Mouse (Mus musculus): ENCODE measurements around the gene Aox3. TPM values are rescaled to one million over a fixed set of nuclear protein-coding genes. Genes with fewer than 3 reads are reported as not detected.

Aox3 gene
- total RNA-seq (2021) = 1 to 10 TPM; 2.1 to 2.4 TPM

GRCm38 (mm10) chr1:58112880-58113279, at the start of gene Aox3:
TSS of gene Aox3 (plus strand) at chr1:58113130.
- intact Hi-C loops (cut with DNase I) = no loop called here
- peak; percentile 67 to 89 for DNase-seq (ENCODE audit: extremely low spot score in 1 of 2, low spot score in 2 of 2)

- DNase-seq (ENCODE audit: extremely low spot score in 1 of 2, low spot score in 2 of 2) = no peak
- intact Hi-C loops (cut with DNase I) = no loop called here
These were observed 47.8 kb upstream of the Aox3 start for GRCm38 (mm10) chr1:58065151-58065550.

- intact Hi-C loops (cut with DNase I) = no loop called here
- peak in 1 of 2 experiments; percentile 31 for DNase-seq (ENCODE audit: extremely low spot score in 1 of 2, low spot score in 2 of 2)
These were observed 47.3 kb upstream of the Aox3 start for GRCm38 (mm10) chr1:58065606-58066005.

- no peak for DNase-seq (ENCODE audit: extremely low spot score in 1 of 2, low spot score in 2 of 2)
- intact Hi-C loops (cut with DNase I) = no loop called here
These were observed 43.7 kb upstream of the Aox3 start for GRCm38 (mm10) chr1:58069181-58069580.

GRCm38 (mm10) chr1:58070091-58070490, 42.8 kb upstream of the Aox3 start:
- intact Hi-C loops (cut with DNase I) = no loop called here
- DNase-seq (ENCODE audit: extremely low spot score in 1 of 2, low spot score in 2 of 2) = peak in 1 of 2 experiments; percentile 38

GRCm38 (mm10) chr1:58071006-58071405, 41.9 kb upstream of the Aox3 start:
- intact Hi-C loops (cut with DNase I) = no loop called here
- no peak for DNase-seq (ENCODE audit: extremely low spot score in 1 of 2, low spot score in 2 of 2)

- intact Hi-C loops (cut with DNase I) = no loop called here
- DNase-seq (ENCODE audit: extremely low spot score in 1 of 2, low spot score in 2 of 2) = no peak
These were observed 41.4 kb upstream of the Aox3 start for GRCm38 (mm10) chr1:58071509-58071908.

- intact Hi-C loops (cut with DNase I) = no loop called here
These were observed 40.5 kb upstream of the Aox3 start for GRCm38 (mm10) chr1:58072416-58072815.

GRCm38 (mm10) chr1:58072991-58073730, 39.8 kb upstream of the Aox3 start:
- intact Hi-C loops (cut with DNase I) = no loop called here
- DNase-seq (ENCODE audit: extremely low spot score in 1 of 2, low spot score in 2 of 2) = no peak

More at GRCm38 (mm10) chr1:58072416-58072815, 40.5 kb upstream of the Aox3 start:
- DNase-seq (ENCODE audit: extremely low spot score in 1 of 2, low spot score in 2 of 2) = no peak

- intact Hi-C loops (cut with DNase I) = no loop called here
These were observed 38.7 kb upstream of the Aox3 start for GRCm38 (mm10) chr1:58074266-58074665.

GRCm38 (mm10) chr1:58077882-58078281, 35.0 kb upstream of the Aox3 start:
- no peak for DNase-seq (ENCODE audit: extremely low spot score in 1 of 2, low spot score in 2 of 2)
- intact Hi-C loops (cut with DNase I) = no loop called here

More at GRCm38 (mm10) chr1:58074266-58074665, 38.7 kb upstream of the Aox3 start:
- no peak for DNase-seq (ENCODE audit: extremely low spot score in 1 of 2, low spot score in 2 of 2)

GRCm38 (mm10) chr1:58078390-58078789, 34.5 kb upstream of the Aox3 start:
- intact Hi-C loops (cut with DNase I) = no loop called here
- DNase-seq (ENCODE audit: extremely low spot score in 1 of 2, low spot score in 2 of 2) = no peak

GRCm38 (mm10) chr1:58079689-58080088, 33.2 kb upstream of the Aox3 start:
- intact Hi-C loops (cut with DNase I) = no loop called here
- DNase-seq (ENCODE audit: extremely low spot score in 1 of 2, low spot score in 2 of 2) = no peak

- no peak for DNase-seq (ENCODE audit: extremely low spot score in 1 of 2, low spot score in 2 of 2)
- intact Hi-C loops (cut with DNase I) = no loop called here
These were observed 32.5 kb upstream of the Aox3 start for GRCm38 (mm10) chr1:58080446-58080845.

- DNase-seq (ENCODE audit: extremely low spot score in 1 of 2, low spot score in 2 of 2) = no peak
- intact Hi-C loops (cut with DNase I) = no loop called here
These were observed 31.6 kb upstream of the Aox3 start for GRCm38 (mm10) chr1:58081356-58081755.

- DNase-seq (ENCODE audit: extremely low spot score in 1 of 2, low spot score in 2 of 2) = no peak
- intact Hi-C loops (cut with DNase I) = no loop called here
These were observed 23.6 kb upstream of the Aox3 start for GRCm38 (mm10) chr1:58089316-58089715.

- DNase-seq (ENCODE audit: extremely low spot score in 1 of 2, low spot score in 2 of 2) = no peak
These were observed 22.7 kb upstream of the Aox3 start for GRCm38 (mm10) chr1:58090191-58090590.

GRCm38 (mm10) chr1:58091213-58091612, 21.7 kb upstream of the Aox3 start:
- intact Hi-C loops (cut with DNase I) = no loop called here
- DNase-seq (ENCODE audit: extremely low spot score in 1 of 2, low spot score in 2 of 2) = no peak

More at GRCm38 (mm10) chr1:58090191-58090590, 22.7 kb upstream of the Aox3 start:
- intact Hi-C loops (cut with DNase I) = no loop called here

GRCm38 (mm10) chr1:58091992-58092560, 20.9 kb upstream of the Aox3 start:
- DNase-seq (ENCODE audit: extremely low spot score in 1 of 2, low spot score in 2 of 2) = no peak
- intact Hi-C loops (cut with DNase I) = no loop called here

GRCm38 (mm10) chr1:58097338-58097737, 15.6 kb upstream of the Aox3 start:
- no peak for DNase-seq (ENCODE audit: extremely low spot score in 1 of 2, low spot score in 2 of 2)
- intact Hi-C loops (cut with DNase I) = no loop called here

All from left cerebral cortex, postnatal 10 days (tissue).